Mouse (Mus musculus): ENCODE measurements around the gene 6030458C11Rik. TPM values are rescaled to one million over a fixed set of nuclear protein-coding genes. Genes with fewer than 3 reads are reported as not detected.

6030458C11Rik gene
- total and polyA plus RNA-seq, 2 experiments = 6.0 to 9.8 TPM

DNA sequence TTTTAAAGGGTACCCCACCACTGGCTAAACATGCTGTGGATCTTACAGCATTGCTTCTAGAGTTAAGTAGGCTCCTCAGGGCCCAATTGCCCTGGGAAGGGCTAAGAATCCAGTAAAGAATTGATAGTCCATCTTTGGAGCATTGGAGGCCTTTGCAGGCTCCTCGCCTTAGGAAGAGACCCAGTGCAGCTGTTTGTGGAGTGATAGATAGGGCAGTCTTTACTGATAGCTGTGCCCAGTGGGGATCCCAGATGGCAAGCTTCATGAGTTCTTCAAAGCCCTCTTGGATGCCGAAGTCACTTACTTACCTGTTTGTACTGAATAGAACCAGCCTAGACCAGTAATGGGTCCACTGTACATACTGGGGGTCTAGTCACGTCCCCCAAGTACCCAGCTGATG is 34.2 kb upstream of the 6030458C11Rik start:
- 96% methylated on average over 3 of the region's 3 CpGs for WGBS

GRCm38 (mm10) chr15:12857840-12858516 is 33.5 kb upstream of the 6030458C11Rik start:
- H3K36me3 ChIP-seq (ENCODE audit: control insufficient read depth, insufficient read depth, low read length) = peaks cover 17% of the 10 kb centered on the region; the same call in 1 of the 2 replicates
- no peak for DNase-seq (ENCODE audit: extremely low read depth, low read depth, low spot score)
- H3K27ac ChIP-seq (replicated peaks; ENCODE audit: insufficient read depth, low read depth, low read length) = no peak overlapping the region
- H3K27me3 ChIP-seq (ENCODE audit: control insufficient read depth, insufficient read depth, low read length) = no peaks in the 10 kb centered on the region
- TF ChIP-seq CTCF (IDR thresholded peaks at IDR 0.05; ENCODE audit: low read depth, low read length) (no peak), POLR2A (IDR thresholded peaks at IDR 0.05; ENCODE audit: extremely low read depth, insufficient read depth, low read length) (no peak)
- H3K4me3 ChIP-seq (ENCODE audit: insufficient read depth, low read depth, low read length) = no peak overlapping the region
- 94% methylated on average over 12 of the region's 12 CpGs for WGBS
- no peak overlapping the region for H3K9ac ChIP-seq (ENCODE audit: low read depth, low read length)
- no peaks in the 10 kb centered on the region for H3K4me1 ChIP-seq (ENCODE audit: control insufficient read depth, insufficient read depth, low read length)
- no peaks in the 10 kb centered on the region for H3K79me2 ChIP-seq (ENCODE audit: control insufficient read depth, insufficient read depth, low read length)

More for the DNA sequence above, 34.2 kb upstream of the 6030458C11Rik start:
- Histone ChIP-seq H3K27ac (replicated peaks; ENCODE audit: insufficient read depth, low read depth, low read length) (no peak overlapping the region), H3K4me3 (ENCODE audit: insufficient read depth, low read depth, low read length) (no peak overlapping the region), H3K27me3 (ENCODE audit: control insufficient read depth, insufficient read depth, low read length) (no peaks in the 10 kb centered on the region), H3K36me3 (ENCODE audit: control insufficient read depth, insufficient read depth, low read length) (peaks cover 20% of the 10 kb centered on the region; the same call in 1 of the 2 replicates), H3K9ac (ENCODE audit: low read depth, low read length) (no peak overlapping the region), H3K4me1 (ENCODE audit: control insufficient read depth, insufficient read depth, low read length) (no peaks in the 10 kb centered on the region), H3K79me2 (ENCODE audit: control insufficient read depth, insufficient read depth, low read length) (no peaks in the 10 kb centered on the region)
- TF ChIP-seq POLR2A (IDR thresholded peaks at IDR 0.05; ENCODE audit: extremely low read depth, insufficient read depth, low read length) (no peak), CTCF (IDR thresholded peaks at IDR 0.05; ENCODE audit: low read depth, low read length) (no peak)
- DNase-seq (ENCODE audit: extremely low read depth, low read depth, low spot score) = no peak

GRCm38 (mm10) chr15:12856780-12857179 is 32.3 kb upstream of the 6030458C11Rik start:
- WGBS = 98% methylated on average over 6 of the region's 6 CpGs
- H3K27me3 ChIP-seq (ENCODE audit: control insufficient read depth, insufficient read depth, low read length) = no peaks in the 10 kb centered on the region
- no peak overlapping the region for H3K4me3 ChIP-seq (ENCODE audit: insufficient read depth, low read depth, low read length)
- peaks cover 12% of the 10 kb centered on the region; the same call in 1 of the 2 replicates for H3K36me3 ChIP-seq (ENCODE audit: control insufficient read depth, insufficient read depth, low read length)
- no peak for TF ChIP-seq POLR2A (IDR thresholded peaks at IDR 0.05; ENCODE audit: extremely low read depth, insufficient read depth, low read length)
- H3K27ac ChIP-seq (replicated peaks; ENCODE audit: insufficient read depth, low read depth, low read length) = no peak overlapping the region
- H3K9ac ChIP-seq (ENCODE audit: low read depth, low read length) = no peak overlapping the region
- H3K4me1 ChIP-seq (ENCODE audit: control insufficient read depth, insufficient read depth, low read length) = no peaks in the 10 kb centered on the region
- H3K79me2 ChIP-seq (ENCODE audit: control insufficient read depth, insufficient read depth, low read length) = no peaks in the 10 kb centered on the region
- DNase-seq (ENCODE audit: extremely low read depth, low read depth, low spot score) = no peak

DNA sequence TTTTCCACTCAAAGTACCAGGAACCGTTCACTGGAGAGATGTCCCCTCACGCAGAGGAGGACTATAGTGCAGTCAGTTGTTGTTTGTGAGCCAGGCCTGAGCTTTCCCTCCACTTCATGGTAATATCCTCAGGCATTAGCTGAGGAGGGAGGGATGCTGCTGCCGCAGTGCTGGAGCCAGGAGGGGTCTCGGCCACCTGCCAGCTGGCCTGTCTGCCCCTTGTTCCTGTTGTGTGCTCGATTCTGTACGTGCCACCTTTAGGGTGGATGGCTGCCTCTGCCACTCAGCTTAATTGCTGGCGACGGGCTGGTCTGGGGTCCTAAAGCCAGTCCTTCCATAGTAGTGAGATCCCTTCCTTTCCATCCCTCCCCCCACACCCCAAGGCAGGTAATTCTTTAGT is 29.0 kb upstream of the 6030458C11Rik start:
- 96% methylated on average over 8 of the region's 8 CpGs for WGBS
- no peak for DNase-seq (ENCODE audit: extremely low read depth, low read depth, low spot score)
- TF ChIP-seq POLR2A (IDR thresholded peaks at IDR 0.05; ENCODE audit: extremely low read depth, insufficient read depth, low read length) = no peak
- no peaks in the 10 kb centered on the region for H3K4me1 ChIP-seq (ENCODE audit: control insufficient read depth, insufficient read depth, low read length)
- no peak overlapping the region for H3K9ac ChIP-seq (ENCODE audit: low read depth, low read length)
- no peak overlapping the region for H3K4me3 ChIP-seq (ENCODE audit: insufficient read depth, low read depth, low read length)
- no peaks in the 10 kb centered on the region for H3K27me3 ChIP-seq (ENCODE audit: control insufficient read depth, insufficient read depth, low read length)
- no peaks in the 10 kb centered on the region for H3K79me2 ChIP-seq (ENCODE audit: control insufficient read depth, insufficient read depth, low read length)
- H3K36me3 ChIP-seq (ENCODE audit: control insufficient read depth, insufficient read depth, low read length) = peaks cover 13% of the 10 kb centered on the region
- H3K27ac ChIP-seq (replicated peaks; ENCODE audit: insufficient read depth, low read depth, low read length) = no peak overlapping the region

- Histone ChIP-seq H3K4me1 (ENCODE audit: control insufficient read depth, insufficient read depth, low read length) (no peaks in the 10 kb centered on the region), H3K27ac (replicated peaks; ENCODE audit: insufficient read depth, low read depth, low read length) (no peak overlapping the region), H3K9ac (ENCODE audit: low read depth, low read length) (no peak overlapping the region), H3K36me3 (ENCODE audit: control insufficient read depth, insufficient read depth, low read length) (peaks cover 24% of the 10 kb centered on the region), H3K4me3 (ENCODE audit: insufficient read depth, low read depth, low read length) (no peak overlapping the region), H3K79me2 (ENCODE audit: control insufficient read depth, insufficient read depth, low read length) (no peaks in the 10 kb centered on the region), H3K27me3 (ENCODE audit: control insufficient read depth, insufficient read depth, low read length) (no peaks in the 10 kb centered on the region)
- WGBS = 91% methylated on average over 4 of the region's 4 CpGs
- DNase-seq (ENCODE audit: extremely low read depth, low read depth, low spot score) = no peak
- TF ChIP-seq POLR2A (IDR thresholded peaks at IDR 0.05; ENCODE audit: extremely low read depth, insufficient read depth, low read length) (no peak), CTCF (IDR thresholded peaks at IDR 0.05; ENCODE audit: low read depth, low read length) (no peak)
Observed at GRCm38 (mm10) chr15:12849373-12849772, 24.9 kb upstream of the 6030458C11Rik start.

DNA sequence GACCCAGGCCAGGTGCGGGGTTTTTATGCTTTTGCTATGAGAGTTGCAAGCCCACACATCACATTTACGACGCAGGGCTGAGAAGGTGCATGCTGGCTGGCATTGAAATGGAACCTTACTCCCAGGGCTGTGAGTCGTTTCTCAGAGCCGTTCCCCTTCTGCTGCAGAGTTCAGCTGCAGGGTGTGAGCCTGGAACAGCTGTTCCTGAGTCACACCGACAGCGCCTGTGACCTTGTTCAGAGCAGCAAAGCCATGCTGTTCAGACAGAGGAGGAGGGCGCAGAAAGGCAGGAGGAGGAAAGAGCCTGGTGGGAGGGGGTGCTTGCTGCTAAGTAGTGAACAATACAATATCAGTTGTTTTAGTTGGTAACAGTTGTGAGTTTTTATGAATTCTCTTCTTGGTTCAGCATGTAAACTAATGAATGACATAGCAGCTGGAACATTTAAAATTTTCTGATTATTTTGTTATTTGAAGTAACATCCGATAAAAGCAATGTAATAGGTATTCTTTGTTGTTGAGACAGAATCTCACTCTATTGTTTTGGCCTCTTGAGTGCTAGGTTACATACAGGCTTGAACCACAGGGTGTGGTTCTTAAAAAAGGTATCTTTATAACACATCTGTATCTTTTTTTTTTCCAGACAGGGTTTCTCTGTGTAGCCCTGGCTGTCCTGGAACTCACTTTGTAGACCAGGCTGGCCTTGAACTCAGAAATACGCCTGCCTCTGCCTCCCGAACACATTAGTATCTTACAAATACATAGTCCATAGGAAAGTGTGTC is 23.9 kb upstream of the 6030458C11Rik start:
- Histone ChIP-seq H3K4me1 (ENCODE audit: control insufficient read depth, insufficient read depth, low read length) (no peaks in the 10 kb centered on the region), H3K4me3 (ENCODE audit: insufficient read depth, low read depth, low read length) (no peak overlapping the region), H3K27me3 (ENCODE audit: control insufficient read depth, insufficient read depth, low read length) (no peaks in the 10 kb centered on the region), H3K79me2 (ENCODE audit: control insufficient read depth, insufficient read depth, low read length) (no peaks in the 10 kb centered on the region), H3K27ac (replicated peaks; ENCODE audit: insufficient read depth, low read depth, low read length) (no peak overlapping the region), H3K36me3 (ENCODE audit: control insufficient read depth, insufficient read depth, low read length) (peaks cover 24% of the 10 kb centered on the region), H3K9ac (ENCODE audit: low read depth, low read length) (no peak overlapping the region)
- no peak for TF ChIP-seq POLR2A (IDR thresholded peaks at IDR 0.05; ENCODE audit: extremely low read depth, insufficient read depth, low read length)
- TF ChIP-seq CTCF (IDR thresholded peaks at IDR 0.05; ENCODE audit: low read depth, low read length) = no peak
- WGBS = 92% methylated on average over 11 of the region's 11 CpGs
- no peak for DNase-seq (ENCODE audit: extremely low read depth, low read depth, low spot score)

All from liver, adult 2 months (tissue).